Mouse (Mus musculus): ENCODE results near the gene Usp39. TPM values are rescaled to one million over a fixed set of nuclear protein-coding genes. Genes with fewer than 3 reads are reported as not detected.

Usp39 gene
- total RNA-seq, 2 experiments from 2014 or later = 16.6 to 19.7 TPM

DNA sequence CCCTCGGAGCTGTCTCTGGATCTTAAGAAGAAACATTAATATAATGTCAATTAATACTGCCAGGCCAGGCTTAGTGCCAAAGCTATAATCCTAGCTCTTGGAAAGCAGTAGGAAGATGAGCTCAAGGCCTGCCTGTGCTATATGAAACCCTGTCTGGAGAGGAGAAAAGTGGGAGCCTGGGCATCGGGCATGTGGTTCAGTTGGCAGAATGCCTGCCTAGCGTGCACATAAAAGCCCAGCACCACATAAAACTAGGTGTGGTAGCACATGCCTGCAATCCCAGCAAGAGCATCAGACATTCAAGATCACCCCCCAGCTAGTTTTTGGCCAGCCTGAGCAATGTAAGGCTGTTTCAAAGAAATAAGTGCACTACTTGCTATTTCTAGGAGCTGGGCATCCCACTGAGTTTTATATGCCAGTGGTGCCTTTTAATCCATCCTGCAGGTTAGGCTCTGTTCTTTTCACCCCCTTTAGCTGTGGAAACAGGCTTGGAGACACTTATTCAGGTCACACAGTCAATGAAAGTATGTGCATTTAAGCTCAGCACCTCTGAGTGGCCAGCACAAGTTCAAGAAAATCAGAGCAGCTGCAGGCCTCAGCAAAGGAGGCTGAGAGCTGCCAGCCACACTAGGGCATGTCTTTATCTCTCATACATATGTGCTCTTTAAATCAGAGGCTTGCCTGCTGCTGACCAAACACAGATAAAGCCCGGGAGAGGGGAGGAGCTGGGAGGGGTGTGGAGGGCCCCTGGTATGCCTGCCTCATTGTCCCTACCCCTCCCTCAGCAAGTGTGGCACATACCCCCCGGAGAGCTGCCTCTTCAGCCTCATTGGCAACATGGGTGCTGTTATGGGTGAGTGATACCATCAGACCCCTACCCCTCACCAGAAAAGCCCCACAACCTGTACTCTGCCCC is 12.4 kb upstream of the Usp39 start:
- intact Hi-C loops (cut with DNase I) = loop anchor here (5.0 kb wide), 1 partner anchor 45 kb away; no protein-coding TSS in a partner anchor
- no peak for DNase-seq

DNA sequence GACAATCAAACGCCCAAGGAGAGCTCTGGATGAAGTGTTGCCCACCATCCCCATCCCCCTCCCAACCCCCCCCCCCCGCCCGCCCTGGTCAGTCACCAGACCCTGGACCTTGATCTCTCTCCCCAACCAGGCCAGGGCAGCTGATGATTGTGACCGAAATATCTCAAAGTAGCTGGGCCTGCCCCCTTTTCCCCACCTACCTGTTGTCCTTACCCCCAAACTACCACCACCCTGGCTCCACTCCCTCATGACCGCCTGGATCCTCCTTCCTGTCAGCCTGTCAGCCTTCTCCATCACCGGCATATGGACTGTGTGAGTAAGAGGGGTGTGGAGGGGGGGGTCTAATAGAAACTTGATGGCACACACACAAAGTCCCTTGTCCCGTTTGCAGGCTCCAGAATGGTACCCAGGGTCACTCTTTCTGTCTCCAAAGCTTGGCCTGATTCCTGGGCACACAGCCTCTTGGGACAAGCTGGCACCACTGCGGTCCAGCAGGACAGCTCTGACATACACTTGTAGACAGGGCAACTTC is 11.1 kb upstream of the Usp39 start:
- DNase-seq = no peak
- intact Hi-C loops (cut with DNase I) = loop anchor here (5.0 kb wide), 1 partner anchor 46 kb away; no protein-coding TSS in a partner anchor

DNA sequence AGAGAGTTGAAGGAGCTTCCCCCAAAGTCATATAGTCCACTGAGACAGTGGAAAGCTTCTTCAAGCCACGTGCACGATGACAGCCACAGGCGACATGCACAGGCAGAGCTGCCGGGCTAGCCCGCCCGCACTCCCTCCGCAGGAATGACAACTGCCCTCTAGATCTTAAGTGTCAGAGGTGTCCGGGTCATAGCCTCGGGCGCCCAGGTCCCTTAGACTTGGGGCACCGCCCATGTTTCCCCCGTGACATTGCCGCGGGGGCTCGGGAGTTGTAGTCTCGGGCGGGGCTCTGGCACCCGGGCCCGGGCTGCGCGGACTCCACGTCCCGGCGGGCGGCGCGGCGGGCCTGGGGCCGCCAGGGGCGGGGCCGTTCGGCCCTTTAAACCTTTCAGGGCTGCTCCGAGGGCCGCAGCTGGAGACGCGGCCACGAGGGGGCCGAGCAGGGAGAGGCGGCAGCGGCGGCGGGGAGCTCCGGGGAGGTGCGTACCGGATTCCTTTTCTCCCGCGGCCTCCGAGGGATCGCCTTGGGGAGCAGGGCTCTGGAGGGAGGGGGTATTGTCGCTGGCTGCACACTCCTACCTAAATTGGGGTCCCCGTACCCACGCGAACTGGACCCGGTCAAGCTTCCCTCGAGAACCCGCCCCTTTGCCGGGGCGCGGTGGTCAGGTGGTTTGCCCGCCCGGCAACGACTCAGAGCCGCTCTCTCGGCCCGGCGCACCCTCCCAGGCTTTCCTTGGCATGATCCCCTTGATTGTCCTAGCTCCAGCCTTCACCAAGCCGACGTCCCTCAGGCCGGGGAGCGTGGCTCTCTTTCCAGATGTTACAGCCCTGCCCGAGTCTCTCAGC is 10.3 kb upstream of the Usp39 start, which contains the start of gene Tmem150a:
Tmem150a (plus strand) TSS at position 382 of the 846 bp plus-strand sequence.
- intact Hi-C loops (cut with DNase I) = loop anchor here (5.0 kb wide), 1 partner anchor 47 kb away; no protein-coding TSS in a partner anchor
- DNase-seq = peak; percentile 88 to 90

- intact Hi-C loops (cut with DNase I) = no loop called here
- DNase-seq = no peak
Measured at GRCm38 (mm10) chr6:72354025-72354424, 9.0 kb upstream of the Usp39 start.

- DNase-seq = no peak
- intact Hi-C loops (cut with DNase I) = no loop called here
Measured at GRCm38 (mm10) chr6:72352636-72353405, 7.8 kb upstream of the Usp39 start.

DNA sequence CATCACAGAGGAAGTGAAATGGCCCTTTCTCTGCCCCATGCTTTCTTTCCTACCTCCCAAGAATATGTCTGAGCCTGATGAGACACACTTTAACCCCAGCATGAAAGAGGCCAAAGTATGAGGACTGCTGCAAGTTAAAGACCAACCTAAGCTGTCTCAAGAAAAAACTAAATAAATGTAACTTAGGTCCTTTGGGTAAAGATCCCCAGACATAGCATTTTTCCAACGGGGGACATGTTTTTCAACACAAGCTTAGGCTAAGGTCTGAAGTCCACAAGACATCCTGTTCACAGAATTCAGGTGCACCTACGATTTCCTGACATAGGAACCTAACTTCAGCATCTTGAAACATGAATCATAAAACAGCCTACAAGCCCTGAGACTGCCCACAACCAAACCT is 5.2 kb upstream of the Usp39 start:
- intact Hi-C loops (cut with DNase I) = no loop called here
- no peak for DNase-seq

- intact Hi-C loops (cut with DNase I) = loop anchor here (5.0 kb wide), 1 partner anchor 39 kb away; no protein-coding TSS in a partner anchor
- no peak for DNase-seq
Measured at GRCm38 (mm10) chr6:72348411-72348810, 3.4 kb upstream of the Usp39 start.

DNA sequence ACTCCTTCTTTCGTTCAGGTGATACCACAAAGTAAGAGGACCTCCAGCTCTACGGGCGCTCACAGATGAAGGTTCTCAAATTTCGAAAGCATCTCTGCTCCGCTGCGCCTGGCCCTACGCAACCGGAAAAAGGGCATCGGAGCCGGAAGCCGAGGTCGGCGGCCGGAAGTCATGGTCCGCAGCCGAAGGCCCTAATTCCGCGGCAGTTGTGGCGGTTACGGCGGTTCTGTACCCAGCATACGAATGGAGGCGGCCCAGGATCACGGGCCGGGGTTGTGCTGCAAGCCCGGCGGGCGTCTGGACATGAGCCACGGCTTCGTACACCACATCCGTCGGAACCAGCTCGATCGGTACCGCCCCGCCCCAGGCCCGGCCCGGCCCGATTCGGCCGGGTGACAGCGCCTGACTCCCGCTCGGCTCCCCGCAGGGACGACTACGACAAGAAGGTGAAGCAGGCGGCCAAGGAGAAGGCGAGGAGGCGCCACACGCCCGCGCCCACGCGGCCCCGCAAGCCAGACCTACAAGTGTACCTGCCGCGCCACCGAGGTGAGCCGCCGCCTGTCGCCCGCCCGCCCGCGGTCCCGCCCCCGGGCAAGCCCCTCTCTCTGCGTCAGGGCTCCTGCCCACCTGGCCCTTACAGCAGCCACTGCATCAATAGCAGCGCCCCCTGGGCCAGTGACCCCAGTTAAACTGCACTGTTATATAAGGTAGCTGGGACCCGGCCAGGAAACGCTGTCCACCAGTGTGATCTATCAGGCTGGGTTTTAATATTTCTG is 2.4 kb upstream of the Usp39 start, which contains the start of gene 0610030E20Rik:
0610030E20Rik (plus strand) TSS at position 152 of the 776 bp plus-strand sequence.
- DNase-seq = peak; percentile 77 to 78
- intact Hi-C loops (cut with DNase I) = loop anchor here (5.0 kb wide), 1 partner anchor 40 kb away; no protein-coding TSS in a partner anchor

DNA sequence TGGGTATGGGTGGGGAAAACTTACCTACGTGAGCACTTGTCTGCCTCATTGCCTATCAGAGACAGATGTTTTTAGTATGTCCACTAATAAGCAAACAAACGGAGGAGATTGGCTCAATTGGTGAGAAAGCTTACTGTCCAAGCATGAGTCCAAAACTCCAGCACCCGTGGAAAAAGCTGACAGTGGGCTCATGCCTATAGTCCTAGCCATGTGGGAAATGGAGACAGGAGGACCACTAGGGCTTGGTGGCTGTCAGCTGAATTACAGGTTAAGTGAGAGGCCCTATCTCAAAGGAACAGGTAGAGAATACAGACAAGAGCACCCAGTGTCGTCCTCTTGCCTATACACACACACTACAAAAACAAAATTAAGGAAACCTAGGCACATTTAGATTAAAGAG is 1.3 kb upstream of the Usp39 start:
- DNase-seq = no peak
- intact Hi-C loops (cut with DNase I) = loop anchor here (5.0 kb wide), 1 partner anchor 41 kb away; no protein-coding TSS in a partner anchor

GRCm38 (mm10) chr6:72345633-72346032 is 649 bp upstream of the Usp39 start:
- no peak for DNase-seq
- intact Hi-C loops (cut with DNase I) = loop anchor here (5.0 kb wide), 1 partner anchor 42 kb away; no protein-coding TSS in a partner anchor

DNA sequence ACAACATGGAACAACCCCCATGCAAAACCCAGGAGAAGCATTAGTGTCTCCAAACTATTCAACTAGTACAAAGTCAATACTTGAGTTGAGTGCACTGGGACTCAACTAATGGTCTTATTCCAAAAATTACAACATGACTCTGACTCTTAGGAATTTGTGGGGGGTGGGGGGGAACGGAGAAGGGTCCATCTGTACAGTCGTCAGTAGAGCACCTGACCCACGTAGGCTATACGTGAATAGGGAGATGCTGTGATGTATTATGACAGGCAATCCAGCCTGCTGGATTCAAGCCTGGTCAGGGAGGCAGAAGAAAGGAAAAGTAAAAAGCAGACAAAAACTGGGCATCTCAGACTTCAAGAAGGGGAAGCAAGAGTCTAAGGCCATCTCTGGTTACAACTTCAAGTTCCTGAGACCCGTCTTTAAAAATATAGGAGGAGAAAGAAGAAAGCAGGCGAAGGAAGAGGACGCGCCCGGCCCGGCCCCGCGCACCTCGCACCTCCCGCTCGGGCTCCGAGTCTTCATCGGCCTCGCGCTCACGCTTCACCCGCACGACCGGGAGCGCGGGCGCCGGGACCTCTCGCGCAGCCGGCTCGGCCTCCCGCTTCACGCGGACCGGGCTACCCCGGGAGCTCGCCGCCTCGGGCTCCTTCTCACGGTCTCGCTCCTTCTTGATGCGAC is 449 bp downstream of the Usp39 start:
- intact Hi-C loops (cut with DNase I) = loop anchor here (5.0 kb wide), 1 partner anchor 43 kb away; no protein-coding TSS in a partner anchor
- no peak for DNase-seq

DNA sequence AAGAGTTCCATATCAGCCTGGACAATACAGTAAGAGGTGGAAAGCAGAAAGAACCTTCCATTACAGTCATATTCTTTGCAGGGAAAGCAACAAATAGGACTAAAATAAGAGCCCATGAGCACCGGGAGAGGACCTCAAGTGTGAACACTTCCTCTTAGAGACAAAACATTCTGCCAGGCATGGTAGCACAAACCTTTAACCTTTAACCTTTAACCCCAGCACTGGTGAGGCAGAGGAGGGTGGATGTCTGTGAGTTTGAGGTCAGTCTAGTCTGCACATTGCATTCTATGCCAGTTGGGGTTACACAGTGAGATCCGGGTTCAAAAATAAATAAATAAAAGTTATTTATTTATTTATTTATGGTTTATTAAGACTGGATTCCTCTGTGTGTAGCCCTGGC is 4.5 kb downstream of the Usp39 start:
- intact Hi-C loops (cut with DNase I) = no loop called here
- DNase-seq = no peak

GRCm38 (mm10) chr6:72333111-72333510 is 11.9 kb downstream of the Usp39 start:
- intact Hi-C loops (cut with DNase I) = no loop called here
- DNase-seq = no peak

- DNase-seq = no peak
- intact Hi-C loops (cut with DNase I) = no loop called here
Measured at GRCm38 (mm10) chr6:72330133-72330532, 14.9 kb downstream of the Usp39 start.

DNA sequence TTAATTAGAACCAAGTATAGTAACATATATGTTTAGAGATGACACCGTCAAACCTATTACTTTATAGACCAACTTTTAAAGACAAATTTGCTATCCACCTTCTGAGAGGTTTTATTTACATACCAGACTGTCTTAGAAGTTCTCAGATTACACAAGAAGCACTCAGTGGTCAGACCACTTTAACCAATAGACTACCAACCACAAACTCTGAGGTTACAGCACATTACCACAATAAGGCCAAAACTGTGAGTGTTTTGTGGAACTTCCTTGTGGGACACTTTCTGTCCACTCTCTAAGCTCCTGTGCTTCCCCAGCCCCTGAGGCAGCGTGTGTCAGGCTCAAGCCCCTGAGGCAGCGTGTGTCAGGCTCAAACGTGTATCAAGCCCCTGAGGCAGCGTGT is 16.0 kb downstream of the Usp39 start:
- DNase-seq = no peak
- intact Hi-C loops (cut with DNase I) = no loop called here

- peak in 1 of 2 experiments; percentile 36 for DNase-seq
- intact Hi-C loops (cut with DNase I) = no loop called here
Measured at GRCm38 (mm10) chr6:72326274-72326673, 18.7 kb downstream of the Usp39 start.

DNA sequence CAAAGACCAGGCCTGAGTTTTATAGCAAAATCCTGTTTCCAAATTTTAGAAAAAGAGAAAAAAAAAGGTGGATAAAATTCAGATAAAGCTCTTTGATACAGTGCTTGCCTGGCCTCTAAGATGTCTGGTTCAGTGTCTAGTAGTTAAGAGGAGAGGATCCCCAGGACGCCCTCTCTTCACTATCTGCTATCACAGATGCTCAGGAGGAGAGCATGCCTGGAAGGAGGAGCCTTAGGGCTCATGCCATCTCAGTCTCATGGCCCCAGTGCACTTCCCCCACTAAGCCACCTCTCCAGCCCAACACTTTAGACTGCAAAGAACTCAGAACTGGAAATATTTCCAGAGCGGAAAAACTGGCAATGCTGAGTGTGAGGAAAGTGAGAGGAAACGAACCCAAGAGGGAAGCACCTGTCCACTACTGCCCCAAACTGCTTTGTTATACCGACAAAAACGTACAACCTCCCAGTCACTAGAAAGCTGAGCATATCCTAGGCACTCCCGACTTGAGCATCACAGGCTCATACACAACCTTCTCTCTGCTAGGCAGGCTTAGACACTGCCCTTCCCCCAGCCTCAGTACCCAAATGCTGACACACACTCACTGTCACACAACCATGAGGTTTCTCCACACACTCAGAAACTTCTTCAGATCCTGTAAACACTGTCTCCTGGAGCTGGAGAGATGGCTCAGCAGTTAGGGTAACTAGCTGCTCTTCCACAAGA is 21.0 kb downstream of the Usp39 start:
- DNase-seq = no peak
- intact Hi-C loops (cut with DNase I) = no loop called here

DNA sequence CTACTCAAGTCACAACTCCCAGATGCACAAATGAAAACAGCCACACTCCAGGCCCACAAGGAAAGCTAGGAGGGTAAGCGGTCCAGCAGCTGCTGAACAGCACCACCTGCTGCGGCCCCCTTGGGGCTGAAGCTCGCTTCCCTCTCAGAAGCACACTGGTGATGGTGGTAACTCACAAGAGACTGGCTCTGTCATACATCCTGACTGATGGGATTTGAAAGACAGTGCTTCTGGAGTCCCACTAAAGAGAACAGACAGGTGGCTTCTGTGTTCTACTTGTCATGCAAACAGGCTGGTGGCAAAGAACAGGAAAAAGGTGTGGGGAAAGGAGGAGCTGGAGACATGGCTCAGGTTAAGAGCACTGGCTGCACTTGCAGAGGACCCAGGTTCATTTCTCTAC is 22.0 kb downstream of the Usp39 start:
- no peak for DNase-seq
- intact Hi-C loops (cut with DNase I) = no loop called here

Data from heart, postnatal 14 days (tissue).